Mouse (Mus musculus) bone marrow, adult 2 months (tissue): ENCODE data around the gene Jarid2.

Experiments
- CTCF ChIP-seq: fragments of 200-500 bp; IDR thresholded peaks from 2 replicates; pipeline ENCODE4 v1.5.1; 2011; ENCODE audit warnings: low read length, control low read depth; ENCODE audit not compliant: control insufficient read depth, insufficient read depth
- POLR2A ChIP-seq: fragments of 200-500 bp; IDR thresholded peaks from 2 replicates; pipeline ENCODE4 v1.6.1; 2011; ENCODE audit warnings: low read depth, mild to moderate bottlenecking, control low read depth, low read length, borderline replicate concordance; ENCODE audit not compliant: control insufficient read depth

DNA sequence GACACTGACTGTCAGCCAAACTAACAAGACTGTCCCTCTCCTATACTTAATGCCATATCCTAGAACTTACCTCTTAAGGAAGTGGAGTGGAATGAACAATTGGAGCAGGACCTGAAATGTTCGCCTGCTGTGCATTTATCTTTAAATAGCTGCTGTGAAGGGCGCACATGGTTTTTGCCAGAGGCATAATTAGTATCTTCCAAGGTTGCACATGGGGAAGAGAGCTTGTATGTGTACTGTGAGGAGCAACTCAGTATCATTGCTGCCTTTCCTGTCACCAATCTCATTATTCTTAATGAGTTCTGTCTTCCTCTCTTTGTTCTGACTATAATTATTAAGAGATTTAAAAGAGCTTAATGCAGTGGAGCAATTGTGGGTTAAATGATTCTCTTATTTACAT, 147.5 kb downstream of the Jarid2 start:
- TF ChIP-seq CTCF: no peak
- TF ChIP-seq POLR2A: no peak
